Mouse (Mus musculus) liver, embryonic 16.5 days (tissue): ENCODE results near the gene Eya2. TPM values are rescaled to one million over a fixed set of nuclear protein-coding genes. Genes with fewer than 3 reads are reported as not detected.

Experiments used
- ATAC-seq: fragments of 200-750 bp; cut with Nextera tagmentation; 2 replicates; pipeline ENCODE4 v1.8.0; 2017; ENCODE audit warnings: low read depth, mild to moderate bottlenecking, moderate number of reproducible peaks, moderate library complexity
- H3K27ac ChIP-seq: fragments of 300-500 bp; sonication (generic); 2 replicates; pipeline ENCODE4 v1.5.1; 2014; ENCODE audit warnings: mild to moderate bottlenecking, low read length
- H3K27me3 ChIP-seq: fragments of 300-500 bp; sonication (generic); 2 replicates; pipeline ENCODE4 v1.6.1; 2014; ENCODE audit warnings: low read depth, low read length, mixed read lengths; ENCODE audit not compliant: control insufficient read depth, insufficient read depth
- H3K36me3 ChIP-seq: fragments of 300-500 bp; sonication (generic); 2 replicates; pipeline ENCODE4 v1.6.1; 2014; ENCODE audit warnings: mild to moderate bottlenecking; ENCODE audit not compliant: control insufficient read depth, insufficient read depth
- H3K4me1 ChIP-seq: fragments of 300-500 bp; sonication (generic); 2 replicates; pipeline ENCODE4 v1.6.1; 2014; ENCODE audit warnings: low read depth, low read length, mixed read lengths; ENCODE audit not compliant: control insufficient read depth
- H3K4me2 ChIP-seq: fragments of 300-500 bp; sonication (generic); 2 replicates; pipeline ENCODE4 v1.6.1; 2014; ENCODE audit warnings: low read depth, low read length, mixed read lengths
- H3K4me3 ChIP-seq: fragments of 300-500 bp; sonication (generic); 2 replicates; pipeline ENCODE4 v1.5.1; 2014; ENCODE audit warnings: low read depth, mild to moderate bottlenecking, low read length
- H3K9ac ChIP-seq: fragments of 300-500 bp; sonication (generic); 2 replicates; pipeline ENCODE4 v1.6.1; 2014; ENCODE audit warnings: low read depth, low read length
- H3K9me3 ChIP-seq: fragments of 300-500 bp; sonication (generic); replicated peaks from 2 replicates; pipeline ENCODE4 v1.6.1; 2016; ENCODE audit warnings: low read length; ENCODE audit not compliant: control insufficient read depth
- WGBS: fragments of 180-500 bp; shearing (Covaris S2); extraction: QIAGEN DNeasy Blood & Tissue Kit; methylation state at CpG from one replicate; pipeline ENCODE4 v1.1.7; 2014; ENCODE audit not compliant: insufficient replicate concordance; 5-methylcytosine and 5-hydroxymethylcytosine counted together
- polyA plus RNA-seq: library from polyadenylated mRNA; unstranded; fragments of >200 nt; fragmentation: Nextera tagmentation; extraction: Ambion mirVana; gene quantifications from 2 replicates; pipeline ENCODE4 v1.2.1, GENCODE M21; 2015

Eya2 gene
- polyA plus RNA-seq, 1 experiment from 2014 or later = 0.22 TPM

DNA sequence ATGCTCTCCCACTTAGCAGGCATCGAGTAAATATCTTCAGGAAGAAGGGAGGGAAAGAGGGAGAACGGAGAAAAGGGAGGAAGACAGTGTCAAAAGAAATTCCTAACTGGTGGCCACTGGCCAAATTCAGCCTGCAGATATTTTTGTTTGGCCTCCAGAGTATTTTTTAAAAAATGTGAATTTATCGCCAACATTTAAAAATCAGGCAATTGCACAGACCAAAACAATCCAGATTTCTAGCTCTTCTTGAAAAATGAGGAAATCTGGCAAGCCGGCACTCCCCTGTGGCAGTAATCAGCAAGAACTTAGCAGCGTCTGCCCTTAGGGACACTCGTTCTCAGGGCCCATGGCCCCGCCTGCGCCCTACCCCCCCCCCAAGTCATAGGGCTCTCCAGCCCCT is 138.9 kb downstream of the Eya2 start:
- no peak for ATAC-seq
- Histone ChIP-seq H3K4me1 (no peaks in the 10 kb centered on the region), H3K4me3 (no peak overlapping the region), H3K27ac (no peak overlapping the region), H3K36me3 (no peaks in the 10 kb centered on the region), H3K9ac (no peak overlapping the region), H3K4me2 (no peak overlapping the region), H3K9me3 (no peaks in the 10 kb centered on the region), H3K27me3 (no peaks in the 10 kb centered on the region)
- 64% methylated on average over 8 of the region's 8 CpGs for WGBS

DNA sequence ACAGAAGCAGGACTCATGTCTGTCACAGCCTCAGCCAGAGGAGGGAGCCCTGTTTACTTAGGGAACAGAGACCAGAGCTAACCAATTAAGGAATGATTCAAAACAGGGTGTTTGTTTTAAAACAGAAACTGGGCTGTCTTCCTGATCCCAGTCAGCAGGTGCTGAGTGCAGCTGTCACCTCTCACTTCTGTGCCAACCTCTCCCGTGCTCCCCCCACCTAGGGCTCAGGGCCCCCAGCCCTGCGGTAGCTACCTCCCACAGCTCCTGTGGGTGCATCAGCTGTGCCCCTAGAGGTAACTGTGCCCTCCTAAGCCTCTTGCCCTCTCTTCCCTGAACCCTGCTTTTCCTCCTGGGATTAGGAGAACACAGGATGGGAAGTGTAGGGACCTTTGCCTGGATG is 141.5 kb downstream of the Eya2 start:
- Histone ChIP-seq H3K27ac (no peak overlapping the region), H3K4me1 (no peaks in the 10 kb centered on the region), H3K4me3 (no peak overlapping the region), H3K9ac (no peak overlapping the region), H3K9me3 (no peaks in the 10 kb centered on the region), H3K27me3 (no peaks in the 10 kb centered on the region), H3K4me2 (no peak overlapping the region), H3K36me3 (no peaks in the 10 kb centered on the region)
- WGBS = 37% methylated on average over 2 of the region's 2 CpGs
- ATAC-seq = no peak

DNA sequence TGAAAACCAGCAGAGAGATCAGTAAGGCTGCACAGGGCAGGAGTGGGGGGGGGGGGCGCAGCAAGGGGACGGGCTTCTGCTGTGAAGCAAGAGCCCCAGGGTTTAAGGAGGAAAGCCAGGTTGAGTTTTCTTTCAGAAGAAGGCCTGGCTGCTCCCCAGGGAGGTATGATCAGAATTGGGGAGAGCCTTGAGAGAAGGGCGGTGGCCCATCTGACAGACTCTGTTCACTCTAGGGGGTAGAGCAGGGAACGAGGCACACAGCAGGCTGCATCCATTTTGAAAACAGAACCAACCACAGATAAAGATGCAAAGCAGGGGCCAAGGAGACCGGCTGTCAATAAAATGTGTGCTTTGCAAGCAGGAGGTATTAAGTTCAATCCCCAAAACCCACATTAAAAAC is 145.5 kb downstream of the Eya2 start:
- no peak for ATAC-seq
- Histone ChIP-seq H3K4me2 (no peak overlapping the region), H3K4me3 (no peak overlapping the region), H3K27ac (no peak overlapping the region), H3K9me3 (no peaks in the 10 kb centered on the region), H3K4me1 (no peaks in the 10 kb centered on the region), H3K27me3 (no peaks in the 10 kb centered on the region), H3K36me3 (no peaks in the 10 kb centered on the region), H3K9ac (no peak overlapping the region)
- WGBS = 67% methylated on average over 5 of the region's 5 CpGs

DNA sequence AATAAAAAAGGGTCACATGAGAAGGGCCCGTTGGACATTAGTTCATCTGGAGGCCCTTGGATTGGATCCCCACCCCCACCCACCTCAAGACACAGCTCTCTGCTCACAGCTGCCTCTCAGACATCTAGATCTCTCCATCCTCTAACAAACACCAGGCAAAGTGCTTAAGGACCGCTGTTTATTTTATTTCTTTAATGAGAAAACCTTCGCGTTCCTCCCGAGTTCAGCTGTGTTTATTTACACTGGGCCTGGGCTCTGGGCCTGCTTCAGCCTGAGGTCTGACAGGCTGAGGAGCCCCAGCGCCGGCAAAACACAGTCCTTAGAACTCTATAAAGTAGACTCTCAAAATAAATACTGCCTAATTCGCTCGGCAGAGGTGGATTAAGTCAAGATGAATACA is 146.2 kb downstream of the Eya2 start:
- H3K4me1 ChIP-seq = no peaks in the 10 kb centered on the region
- no peaks in the 10 kb centered on the region for H3K27me3 ChIP-seq
- ATAC-seq = no peak
- H3K4me2 ChIP-seq = no peak overlapping the region
- H3K4me3 ChIP-seq = no peak overlapping the region
- H3K9ac ChIP-seq = no peak overlapping the region
- no peaks in the 10 kb centered on the region for H3K9me3 ChIP-seq
- H3K36me3 ChIP-seq = no peaks in the 10 kb centered on the region
- 45% methylated on average over 9 of the region's 9 CpGs for WGBS
- H3K27ac ChIP-seq = no peak overlapping the region

DNA sequence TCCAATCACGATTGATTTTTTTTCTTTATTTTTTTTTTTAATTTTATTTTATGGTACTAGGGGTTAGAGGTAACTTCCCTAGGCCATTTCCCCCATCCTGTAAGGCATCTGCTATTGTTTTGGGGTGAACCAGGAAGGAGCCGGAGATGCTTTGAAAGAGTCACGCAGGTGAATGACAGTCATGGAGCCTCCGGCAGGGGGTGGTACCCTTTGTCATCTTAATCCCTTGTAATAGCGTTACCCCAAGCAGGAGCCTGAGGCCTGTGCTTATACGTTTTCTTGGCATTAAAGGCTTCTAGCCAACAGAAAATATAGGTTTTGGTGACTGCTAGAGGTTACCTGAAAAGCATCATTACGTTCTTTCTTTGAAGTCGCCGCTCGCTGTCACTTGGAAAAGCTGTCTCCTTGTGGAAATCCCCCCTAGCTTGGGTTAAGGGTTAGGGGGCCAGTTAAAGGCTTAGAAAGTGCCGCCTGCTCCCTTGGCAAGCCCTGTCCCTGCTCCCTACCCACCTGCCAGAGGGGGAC is 146.8 kb downstream of the Eya2 start:
- Histone ChIP-seq H3K27ac (no peak overlapping the region), H3K9me3 (no peaks in the 10 kb centered on the region), H3K4me3 (no peak overlapping the region), H3K36me3 (no peaks in the 10 kb centered on the region), H3K27me3 (no peaks in the 10 kb centered on the region), H3K9ac (no peak overlapping the region), H3K4me2 (no peak overlapping the region), H3K4me1 (no peaks in the 10 kb centered on the region)
- no peak for ATAC-seq
- 62% methylated on average over 11 of the region's 11 CpGs for WGBS

DNA sequence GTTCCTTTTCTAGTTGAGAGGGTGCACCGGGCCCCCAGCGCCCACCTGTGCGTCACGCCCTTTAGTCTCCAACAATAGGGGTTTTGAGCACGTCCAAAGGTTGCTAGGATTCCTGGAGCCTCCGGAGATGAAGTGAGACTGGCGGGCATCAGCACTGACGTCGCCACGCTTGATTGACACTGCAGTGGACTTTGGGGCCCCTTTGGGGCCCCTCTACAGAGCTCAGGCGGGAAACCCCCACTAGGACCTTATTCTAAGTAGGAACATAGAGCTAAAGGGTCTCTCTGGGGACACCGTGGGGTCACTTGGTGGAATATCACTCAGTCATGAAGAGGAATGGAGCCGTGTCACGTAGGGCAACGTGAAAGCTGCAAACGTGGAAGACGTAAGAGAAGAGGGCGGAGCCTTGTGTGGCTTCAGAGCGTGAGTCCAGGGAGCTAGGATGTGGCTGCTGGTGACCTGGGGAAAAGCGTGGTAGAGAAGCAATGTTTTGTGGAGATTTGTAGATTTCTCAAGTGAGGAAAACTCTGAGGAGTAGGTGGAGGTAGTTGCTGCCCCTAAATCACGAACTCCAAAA is 147.5 kb downstream of the Eya2 start:
- no peaks in the 10 kb centered on the region for H3K36me3 ChIP-seq
- H3K9me3 ChIP-seq = no peaks in the 10 kb centered on the region
- H3K4me3 ChIP-seq = no peak overlapping the region
- no peak overlapping the region for H3K9ac ChIP-seq
- no peak for ATAC-seq
- no peak overlapping the region for H3K4me2 ChIP-seq
- H3K4me1 ChIP-seq = no peaks in the 10 kb centered on the region
- H3K27me3 ChIP-seq = no peaks in the 10 kb centered on the region
- WGBS = 44% methylated on average over 21 of the region's 21 CpGs
- no peak overlapping the region for H3K27ac ChIP-seq

DNA sequence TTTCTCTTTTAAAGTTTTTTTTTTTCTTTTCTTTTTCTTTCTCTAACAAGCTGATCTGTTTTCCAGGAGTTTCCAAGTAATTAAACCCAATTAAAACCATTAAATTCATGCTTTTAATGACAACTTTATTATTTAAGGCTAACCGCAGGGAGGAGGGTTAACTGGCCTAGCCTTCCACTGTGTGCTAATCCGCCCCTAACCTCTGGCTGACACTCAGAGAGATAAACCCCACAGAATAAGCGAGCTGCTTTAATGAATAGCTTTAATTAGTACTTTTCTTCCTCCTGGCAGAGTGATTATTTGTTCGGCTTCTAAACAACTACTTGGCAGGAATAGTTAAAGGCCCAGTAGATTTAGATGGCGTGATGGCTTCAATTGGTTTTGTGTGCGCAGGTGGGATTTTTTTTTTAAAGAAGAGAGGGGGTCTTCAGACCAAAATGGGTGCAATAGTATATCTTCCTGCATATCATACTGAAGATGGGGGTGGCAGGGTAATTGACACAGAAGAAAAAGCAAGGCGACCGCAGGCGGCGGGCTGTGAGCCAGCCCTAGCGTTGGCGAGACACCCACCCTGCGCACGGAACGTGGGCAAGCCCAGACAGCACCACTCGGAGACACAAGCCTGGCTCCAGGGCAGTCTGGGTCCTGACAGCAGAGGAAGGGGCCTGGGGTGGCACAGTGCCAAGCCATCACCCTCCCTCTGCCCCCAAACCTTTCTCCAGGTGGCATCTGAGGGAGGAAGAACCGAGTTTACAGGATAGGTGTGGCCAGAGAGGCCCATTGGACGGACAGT is 150.7 kb downstream of the Eya2 start:
- 73% methylated on average over 18 of the region's 18 CpGs for WGBS
- Histone ChIP-seq H3K9me3 (no peaks in the 10 kb centered on the region), H3K36me3 (no peaks in the 10 kb centered on the region), H3K9ac (no peak overlapping the region), H3K27ac (no peak overlapping the region), H3K4me2 (no peak overlapping the region), H3K4me1 (no peaks in the 10 kb centered on the region), H3K4me3 (no peak overlapping the region), H3K27me3 (no peaks in the 10 kb centered on the region)
- ATAC-seq = no peak

DNA sequence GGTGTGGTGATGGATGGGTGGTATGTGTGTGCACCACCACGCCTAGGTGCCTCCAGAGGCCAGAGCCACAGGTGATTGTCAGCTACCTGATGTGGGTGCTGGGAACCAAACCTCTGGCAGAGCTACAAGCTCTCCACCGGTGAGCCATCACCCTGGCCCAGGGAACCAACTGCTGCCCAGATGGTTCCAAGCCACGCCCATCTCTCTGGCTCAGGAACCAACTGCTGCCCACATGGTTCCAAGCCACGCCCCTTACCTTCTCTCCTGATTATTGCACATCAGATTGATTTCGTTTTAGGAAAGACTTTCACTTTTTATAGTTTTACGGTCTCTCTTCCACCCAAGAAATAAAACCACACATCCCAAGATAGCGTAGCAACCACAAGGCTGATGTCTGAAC is 153.1 kb downstream of the Eya2 start:
- Histone ChIP-seq H3K27me3 (no peaks in the 10 kb centered on the region), H3K4me3 (no peak overlapping the region), H3K27ac (no peak overlapping the region), H3K4me1 (no peaks in the 10 kb centered on the region), H3K9ac (no peak overlapping the region), H3K9me3 (no peaks in the 10 kb centered on the region), H3K36me3 (no peaks in the 10 kb centered on the region), H3K4me2 (no peak overlapping the region)
- ATAC-seq = no peak
- 50% methylated on average over 7 of the region's 7 CpGs for WGBS

DNA sequence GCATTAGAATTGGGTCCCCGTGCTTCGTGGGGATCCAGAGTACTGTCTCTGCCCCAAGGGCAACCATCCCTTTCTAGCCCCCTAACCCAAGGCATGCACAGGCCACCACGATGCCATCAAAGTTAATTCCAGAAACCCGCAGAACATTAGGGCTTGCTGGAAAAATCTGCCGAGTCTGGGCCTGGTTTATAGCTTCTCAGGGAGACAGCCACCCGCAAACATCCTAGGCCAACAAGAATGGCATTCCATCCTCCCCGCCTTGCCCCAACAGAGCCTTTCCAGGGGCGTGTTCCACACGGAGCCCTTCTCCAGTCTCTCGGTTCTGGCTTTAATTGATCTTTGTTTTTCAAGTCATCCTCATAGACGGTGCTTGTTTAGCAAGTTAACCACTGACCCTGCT is 153.6 kb downstream of the Eya2 start:
- Histone ChIP-seq H3K4me2 (no peak overlapping the region), H3K27me3 (no peaks in the 10 kb centered on the region), H3K27ac (no peak overlapping the region), H3K9me3 (no peaks in the 10 kb centered on the region), H3K36me3 (no peaks in the 10 kb centered on the region), H3K4me3 (no peak overlapping the region), H3K4me1 (no peaks in the 10 kb centered on the region), H3K9ac (no peak overlapping the region)
- no peak for ATAC-seq
- 35% methylated on average over 11 of the region's 11 CpGs for WGBS
